ENCODE assay signal across 23 mouse cellular contexts in genomic region chr15:60793041-60793673, GRCm38 (mm10).
DNase-seq lines count a peak whose midpoint lies in the region; ATAC-seq and TF ChIP-seq lines count a peak whose summit lies in the region.
"Had no signal": no experiment of that assay in that cellular context is flagged by ENCODE, and none has a peak within 500 bp of the region (broad histone marks: within the 10 kb centered on the region; RNA-seq: fewer than 3 reads in every experiment).

No protein-coding gene starts in this region.

- no peak for ATAC-seq in kidney, embryonic 15.5 days (replicated peaks; ENCODE audit: low FRiP score)
- ATAC-seq in liver, embryonic 14.5 days (ENCODE audit: insufficient read depth): no peak
- ATAC-seq: activated CD4-positive, CD25-positive, alpha-beta regulatory T cell, adult 4 months; forebrain, embryonic 16.5 days; Patski had no signal

- H3K9ac ChIP-seq in kidney, embryonic 15.5 days: no peak overlapping the region
- no peak overlapping the region for H3K9ac ChIP-seq in liver, embryonic 14.5 days (replicated peaks)
- H3K9ac ChIP-seq: embryonic facial prominence, embryonic 12.5 days; forebrain, embryonic 12.5 days; heart, embryonic 15.5 days had no signal

- no peak for TF ChIP-seq EP300 in liver, embryonic 14.5 days (IDR thresholded peaks at IDR 0.05; ENCODE audit: low read depth)

- H3K27ac ChIP-seq in kidney, embryonic 15.5 days: no peak overlapping the region
- no peak overlapping the region for H3K27ac ChIP-seq in liver, embryonic 14.5 days
- H3K27ac ChIP-seq: embryonic facial prominence, embryonic 12.5 days; forebrain, embryonic 12.5 days; heart, adult 2 months; heart, embryonic 15.5 days had no signal

- H3K36me3 ChIP-seq in kidney, embryonic 15.5 days: no peaks in the 10 kb centered on the region
- H3K36me3 ChIP-seq in liver, embryonic 14.5 days (replicated peaks; ENCODE audit: control insufficient read depth, insufficient read depth, low read depth): no peaks in the 10 kb centered on the region
- H3K36me3 ChIP-seq: embryonic facial prominence, embryonic 12.5 days; forebrain, embryonic 12.5 days; heart, embryonic 15.5 days had no signal

- no peak overlapping the region for H3K4me2 ChIP-seq in kidney, embryonic 15.5 days
- H3K4me2 ChIP-seq in liver, embryonic 14.5 days (ENCODE audit: low read depth): no peak overlapping the region
- H3K4me2 ChIP-seq: embryonic facial prominence, embryonic 12.5 days; forebrain, embryonic 12.5 days; heart, embryonic 11.5 days; heart, embryonic 15.5 days had no signal

- H3K4me3 ChIP-seq in kidney, embryonic 15.5 days (replicated peaks): no peak overlapping the region
- no peak overlapping the region for H3K4me3 ChIP-seq in liver, embryonic 14.5 days (ENCODE audit: insufficient read depth in 1 of 2, low read depth in 2 of 2, low read length in 2 of 2)
- H3K4me3 ChIP-seq: embryonic facial prominence, embryonic 12.5 days; forebrain, embryonic 12.5 days; heart, adult 2 months; heart, embryonic 15.5 days had no signal

- intact Hi-C loops in left cerebral cortex, postnatal 4 days (cut with DNase I): loop anchor here (10.0 kb wide), 1 partner anchor 842 kb away; no protein-coding TSS in a partner anchor

- no peak for TF ChIP-seq CTCF in liver, embryonic 14.5 days (IDR thresholded peaks at IDR 0.05; ENCODE audit: low read depth)

- no peaks in the 10 kb centered on the region for H3K9me3 ChIP-seq in kidney, embryonic 15.5 days (replicated peaks)
- H3K9me3 ChIP-seq in liver, embryonic 14.5 days (ENCODE audit: control insufficient read depth, low read length): no peaks in the 10 kb centered on the region
- H3K9me3 ChIP-seq: embryonic facial prominence, embryonic 12.5 days; forebrain, embryonic 12.5 days; heart, embryonic 15.5 days had no signal

- peak; percentile 46 to 73 for DNase-seq in kidney, adult 8-10 months
- DNase-seq in liver, embryonic 14.5 days (ENCODE audit: low read depth in 3 of 3, low spot score in 3 of 3): peak in 2 of 3 experiments; percentile 5 to 20
- no peak for DNase-seq in liver
- DNase-seq in lung, postnatal 25 days (ENCODE audit: low spot score): peak; percentile 30
- no peak for DNase-seq in lung, postnatal 14 days
- peak; percentile 29 to 75 for DNase-seq in kidney, postnatal 36 days
- no peak for DNase-seq in left cerebral cortex, postnatal 4 days
- DNase-seq: adrenal gland, postnatal 14 days; cerebellum, adult 11-12 months; cerebellum, adult 9-10 months; cerebellum, postnatal 25 days; gastrocnemius, postnatal 10 days; heart, adult 2 months; heart, postnatal 14 days had no signal

- H3K4me1 ChIP-seq in kidney, embryonic 15.5 days: no peaks in the 10 kb centered on the region
- H3K4me1 ChIP-seq in liver, embryonic 14.5 days (replicated peaks; ENCODE audit: control insufficient read depth in 2 of 2, insufficient read depth in 2 of 2, low read length in 1 of 2): no peaks in the 10 kb centered on the region
- H3K4me1 ChIP-seq: embryonic facial prominence, embryonic 12.5 days; forebrain, embryonic 12.5 days; heart, embryonic 15.5 days had no signal

- no peaks in the 10 kb centered on the region for H3K27me3 ChIP-seq in kidney, embryonic 15.5 days
- no peaks in the 10 kb centered on the region for H3K27me3 ChIP-seq in liver, embryonic 14.5 days (ENCODE audit: control insufficient read depth, insufficient read depth, low read length)
- H3K27me3 ChIP-seq: CH12.LX; embryonic facial prominence, embryonic 12.5 days; forebrain, embryonic 12.5 days; heart, embryonic 15.5 days; Patski had no signal

Comparison
In these comparisons a context has a peak if more than half of its experiments do, and no peak if none do; other contexts are left out.
1. DNase-seq: peak in kidney, adult 8-10 months (2 of 2), liver, embryonic 14.5 days (2 of 3), lung, postnatal 25 days (single experiment) and kidney, postnatal 36 days (2 of 2); none in liver (single experiment), lung, postnatal 14 days (single experiment) and left cerebral cortex, postnatal 4 days (single experiment).